Mouse (Mus musculus) forebrain, embryonic 15.5 days (tissue): Measurements from ENCODE around the gene Txndc11. TPM values are rescaled to one million over a fixed set of nuclear protein-coding genes. Genes with fewer than 3 reads are reported as not detected.

Source experiments
- ATAC-seq: fragments of 200-750 bp; cut with Nextera tagmentation; replicated peaks from 2 replicates; pipeline ENCODE4 v1.8.0; 2017; ENCODE audit warnings: mild to moderate bottlenecking, moderate TSS enrichment, moderate library complexity
- H3K27ac ChIP-seq: fragments of 300-500 bp; sonication (generic); replicated peaks from 2 replicates; pipeline ENCODE4 v1.5.1; 2015; ENCODE audit warnings: mild to moderate bottlenecking, inconsistent platforms
- H3K27me3 ChIP-seq: fragments of 300-500 bp; sonication (generic); 2 replicates; pipeline ENCODE4 v1.6.1; 2015; ENCODE audit warnings: inconsistent platforms
- H3K36me3 ChIP-seq: fragments of 300-500 bp; sonication (generic); 2 replicates; pipeline ENCODE4 v1.6.1; 2015; ENCODE audit warnings: mild to moderate bottlenecking, inconsistent platforms
- H3K4me1 ChIP-seq: fragments of 300-500 bp; sonication (generic); 2 replicates; pipeline ENCODE4 v1.6.1; 2015; ENCODE audit warnings: inconsistent platforms
- H3K4me2 ChIP-seq: fragments of 300-500 bp; sonication (generic); replicated peaks from 2 replicates; pipeline ENCODE4 v1.6.1; 2015; ENCODE audit warnings: mild to moderate bottlenecking, inconsistent platforms
- H3K4me3 ChIP-seq: fragments of 300-500 bp; sonication (generic); 2 replicates; pipeline ENCODE4 v1.5.1; 2015; ENCODE audit warnings: mild to moderate bottlenecking, inconsistent platforms
- H3K9ac ChIP-seq: fragments of 300-500 bp; sonication (generic); replicated peaks from 2 replicates; pipeline ENCODE4 v1.6.1; 2015; ENCODE audit warnings: mild to moderate bottlenecking, inconsistent platforms
- H3K9me3 ChIP-seq: fragments of 300-500 bp; sonication (generic); 2 replicates; pipeline ENCODE4 v1.6.1; 2016; ENCODE audit warnings: inconsistent platforms
- WGBS: fragments of 180-500 bp; shearing (Covaris S2); methylation state at CpG from one replicate; pipeline ENCODE4 v1.1.7; 2015; ENCODE audit warnings: mixed read lengths; 5-methylcytosine and 5-hydroxymethylcytosine counted together
- polyA plus RNA-seq: library from polyadenylated mRNA; unstranded; fragments of >200 nt; fragmentation: Nextera tagmentation; extraction: Ambion mirVana; gene quantifications from 2 replicates; pipeline ENCODE4 v1.2.1, GENCODE M21; 2015

Txndc11 gene
- polyA plus RNA-seq, 1 experiment from 2014 or later, result 34.4 TPM

DNA sequence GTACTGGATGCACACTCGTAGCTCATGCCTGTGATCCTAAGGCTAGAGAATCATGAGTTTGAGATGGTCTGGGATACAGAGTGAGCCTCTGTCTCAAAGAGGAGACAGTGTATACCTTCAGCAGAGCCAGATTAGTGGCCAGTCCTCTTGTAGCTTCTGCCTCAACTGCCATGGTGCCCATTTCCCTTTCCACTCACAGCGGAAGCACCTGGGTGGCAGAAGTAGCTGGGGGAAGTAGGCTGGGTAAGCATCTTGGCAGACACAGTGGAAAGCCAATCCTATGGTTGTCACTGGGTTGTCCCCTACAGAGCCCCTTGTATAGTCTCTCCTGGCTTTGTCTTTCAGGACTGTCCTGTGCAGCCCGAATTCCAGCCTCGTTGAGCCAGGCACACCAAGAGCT is 62.6 kb downstream of the Txndc11 start:
- H3K36me3 ChIP-seq, result peaks cover 48% of the 10 kb centered on the region
- H3K27me3 ChIP-seq, result no peaks in the 10 kb centered on the region
- 88% methylated on average over 4 of the region's 4 CpGs for WGBS
- H3K9me3 ChIP-seq, result no peaks in the 10 kb centered on the region
- no peak overlapping the region for H3K4me3 ChIP-seq
- H3K4me2 ChIP-seq, result no peak overlapping the region
- 0 out of 2 replicates have a peak overlapping the region, but pooled peaks have one; percentile 23 for H3K27ac ChIP-seq
- ATAC-seq, result no peak
- H3K9ac ChIP-seq, result no peak overlapping the region
- peaks cover 61% of the 10 kb centered on the region for H3K4me1 ChIP-seq

DNA sequence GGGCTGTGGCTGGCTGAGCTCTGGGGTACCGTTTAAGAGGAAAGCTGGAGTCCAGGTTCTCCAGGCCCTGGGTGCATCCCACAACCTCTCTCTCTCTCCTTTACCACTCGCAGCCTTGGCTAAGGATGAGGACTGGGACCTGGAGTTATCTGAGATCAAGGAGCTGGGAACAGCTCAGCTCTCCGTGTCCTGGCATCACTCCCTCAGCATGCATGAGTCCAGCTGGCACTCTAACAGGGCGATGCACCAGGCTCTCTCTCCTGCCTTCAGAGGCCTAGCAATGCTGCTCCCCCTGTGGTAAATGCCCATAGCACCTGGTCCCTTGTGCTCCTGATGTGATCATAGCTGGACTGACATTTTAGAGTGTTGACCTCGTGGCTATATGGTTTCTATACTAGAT is 63.3 kb downstream of the Txndc11 start:
- H3K9me3 ChIP-seq, result no peaks in the 10 kb centered on the region
- 73% methylated on average over 5 of the region's 5 CpGs for WGBS
- H3K36me3 ChIP-seq, result peaks cover 42% of the 10 kb centered on the region
- H3K4me2 ChIP-seq, result no peak overlapping the region
- no peak overlapping the region for H3K9ac ChIP-seq
- ATAC-seq, result no peak
- H3K27ac ChIP-seq, result 0 out of 2 replicates have a peak overlapping the region, but pooled peaks have one; percentile 11
- H3K4me1 ChIP-seq, result peaks cover 61% of the 10 kb centered on the region
- H3K27me3 ChIP-seq, result no peaks in the 10 kb centered on the region
- no peak overlapping the region for H3K4me3 ChIP-seq

DNA sequence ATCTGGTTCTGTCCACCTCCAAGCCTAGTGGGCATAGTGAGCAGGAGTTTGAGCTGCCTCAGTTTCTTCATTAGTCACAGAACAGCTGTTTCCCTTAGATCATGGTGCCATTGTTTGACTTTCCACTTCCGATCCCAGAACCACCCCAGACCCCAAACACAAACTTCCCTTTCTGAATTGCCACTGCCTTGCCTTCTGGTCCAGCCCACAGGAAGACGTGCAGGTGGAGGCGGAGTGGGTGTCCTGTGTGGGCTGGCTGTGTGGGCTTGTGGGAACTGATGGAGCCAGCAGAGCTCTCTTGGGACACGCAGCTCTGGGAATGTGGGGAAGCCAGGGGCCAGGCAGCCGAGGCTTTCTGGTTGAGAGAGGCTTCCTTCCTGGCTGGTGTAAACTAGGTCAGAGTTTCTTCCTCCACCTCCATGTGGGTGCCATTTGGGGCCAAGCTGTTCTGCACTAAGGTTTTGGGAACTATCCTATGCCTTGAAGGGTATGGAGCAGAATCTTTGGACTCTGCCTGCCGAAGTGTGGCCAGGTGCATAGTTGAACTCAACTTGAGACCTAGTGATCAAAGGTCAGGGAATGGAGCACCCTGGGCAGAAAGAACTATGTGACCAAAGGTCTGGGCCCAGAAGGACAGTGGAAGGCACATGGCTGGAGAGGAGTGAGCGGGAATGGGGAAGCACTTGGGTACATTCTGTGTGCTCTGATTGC is 64.6 kb downstream of the Txndc11 start:
- Histone ChIP-seq H3K36me3 (peaks cover 34% of the 10 kb centered on the region), H3K27ac (no peak overlapping the region; the same call in 1 of the 2 replicates)
- 89% methylated on average over 7 of the region's 7 CpGs for WGBS

DNA sequence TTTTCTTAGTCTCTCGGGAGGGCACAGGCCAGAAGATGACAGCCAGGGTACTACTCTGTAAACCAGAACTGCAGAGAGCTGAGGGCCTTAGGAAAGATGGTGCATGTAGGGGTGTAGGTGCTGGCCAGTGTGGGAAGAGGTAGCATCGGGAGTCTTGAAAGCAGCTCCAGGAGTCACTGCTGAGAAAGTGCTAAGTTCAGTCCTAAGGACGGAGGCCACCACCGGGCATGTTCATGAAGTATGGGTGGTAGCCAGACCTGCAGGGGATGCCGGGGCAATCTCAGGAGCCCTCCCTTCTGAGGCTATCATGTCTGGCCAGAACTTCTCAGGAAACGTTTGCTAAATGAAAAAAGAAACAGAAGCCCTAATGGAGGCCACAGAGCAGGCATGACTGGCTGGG is 65.2 kb downstream of the Txndc11 start:
- no peaks in the 10 kb centered on the region for H3K27me3 ChIP-seq
- peaks cover 71% of the 10 kb centered on the region for H3K4me1 ChIP-seq
- 85% methylated on average over 6 of the region's 6 CpGs for WGBS
- no peak overlapping the region for H3K9ac ChIP-seq
- H3K27ac ChIP-seq, result no peak overlapping the region
- H3K4me3 ChIP-seq, result no peak overlapping the region
- peaks cover 28% of the 10 kb centered on the region for H3K36me3 ChIP-seq
- peak overlapping the region; percentile 74 for H3K4me2 ChIP-seq
- no peaks in the 10 kb centered on the region for H3K9me3 ChIP-seq
- ATAC-seq, result no peak

More for the DNA sequence above, 64.6 kb downstream of the Txndc11 start:
- Histone ChIP-seq H3K4me2 (peak overlapping the region; percentile 74), H3K4me1 (peaks cover 68% of the 10 kb centered on the region), H3K9me3 (no peaks in the 10 kb centered on the region), H3K27me3 (no peaks in the 10 kb centered on the region), H3K4me3 (no peak overlapping the region), H3K9ac (no peak overlapping the region)
- ATAC-seq, result no peak

DNA sequence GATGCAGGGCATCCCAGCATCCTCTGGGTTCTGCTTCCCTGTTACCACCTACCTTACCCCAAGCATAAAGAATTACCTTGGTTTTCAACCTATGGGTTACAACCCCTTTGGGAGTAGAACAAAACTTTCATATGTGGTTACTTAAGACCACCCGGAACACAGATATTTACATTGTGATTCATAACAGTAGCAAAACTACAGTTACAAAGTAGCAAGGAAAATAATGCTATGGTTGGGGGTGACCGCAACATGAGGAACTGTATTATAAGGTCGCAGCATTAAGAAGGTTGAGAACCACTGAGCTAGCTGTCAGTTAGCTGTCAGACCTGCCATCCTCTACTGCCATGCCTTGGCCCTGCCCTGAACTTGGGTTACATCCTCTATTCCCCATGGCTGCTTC is 65.8 kb downstream of the Txndc11 start:
- H3K36me3 ChIP-seq, result peaks cover 22% of the 10 kb centered on the region
- no peak overlapping the region for H3K9ac ChIP-seq
- no peak for ATAC-seq
- 93% methylated on average over 3 of the region's 3 CpGs for WGBS
- peaks cover 75% of the 10 kb centered on the region for H3K4me1 ChIP-seq
- peak overlapping the region; percentile 84; the same call in 1 of the 2 replicates for H3K4me3 ChIP-seq
- no peaks in the 10 kb centered on the region for H3K27me3 ChIP-seq
- H3K4me2 ChIP-seq, result peak overlapping the region; percentile 74
- H3K27ac ChIP-seq, result no peak overlapping the region
- H3K9me3 ChIP-seq, result no peaks in the 10 kb centered on the region

DNA sequence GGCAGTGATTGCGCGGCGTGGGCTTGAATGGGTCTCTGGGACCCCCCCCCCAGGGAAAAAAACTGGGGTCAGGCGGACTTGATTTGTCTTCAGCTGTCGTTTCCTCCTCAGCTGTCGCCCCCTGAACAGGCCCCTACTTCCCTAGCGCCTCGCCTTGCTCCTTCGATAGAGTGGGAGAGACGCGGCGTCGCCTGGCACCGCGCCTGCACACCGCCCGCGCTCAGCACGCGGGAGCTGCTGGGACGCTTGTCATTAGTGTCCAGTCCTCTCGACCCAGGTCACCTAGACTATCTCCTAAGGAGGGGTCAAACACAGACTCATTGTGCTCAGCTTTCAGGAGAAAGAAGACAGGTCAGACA is 67.6 kb downstream of the Txndc11 start:
- Histone ChIP-seq H3K4me2 (peak overlapping the region; percentile 74), H3K36me3 (0 out of 2 replicates have a peak, but pooled peaks cover 4% of the 10 kb centered on the region), H3K27ac (peak overlapping the region; percentile 98), H3K4me1 (peaks cover 69% of the 10 kb centered on the region), H3K27me3 (no peaks in the 10 kb centered on the region), H3K9ac (peak overlapping the region; percentile 98), H3K9me3 (no peaks in the 10 kb centered on the region), H3K4me3 (peak overlapping the region; percentile 84)
- peak; percentile 49 for ATAC-seq
- 0% methylated on average over 22 of the region's 22 CpGs for WGBS

DNA sequence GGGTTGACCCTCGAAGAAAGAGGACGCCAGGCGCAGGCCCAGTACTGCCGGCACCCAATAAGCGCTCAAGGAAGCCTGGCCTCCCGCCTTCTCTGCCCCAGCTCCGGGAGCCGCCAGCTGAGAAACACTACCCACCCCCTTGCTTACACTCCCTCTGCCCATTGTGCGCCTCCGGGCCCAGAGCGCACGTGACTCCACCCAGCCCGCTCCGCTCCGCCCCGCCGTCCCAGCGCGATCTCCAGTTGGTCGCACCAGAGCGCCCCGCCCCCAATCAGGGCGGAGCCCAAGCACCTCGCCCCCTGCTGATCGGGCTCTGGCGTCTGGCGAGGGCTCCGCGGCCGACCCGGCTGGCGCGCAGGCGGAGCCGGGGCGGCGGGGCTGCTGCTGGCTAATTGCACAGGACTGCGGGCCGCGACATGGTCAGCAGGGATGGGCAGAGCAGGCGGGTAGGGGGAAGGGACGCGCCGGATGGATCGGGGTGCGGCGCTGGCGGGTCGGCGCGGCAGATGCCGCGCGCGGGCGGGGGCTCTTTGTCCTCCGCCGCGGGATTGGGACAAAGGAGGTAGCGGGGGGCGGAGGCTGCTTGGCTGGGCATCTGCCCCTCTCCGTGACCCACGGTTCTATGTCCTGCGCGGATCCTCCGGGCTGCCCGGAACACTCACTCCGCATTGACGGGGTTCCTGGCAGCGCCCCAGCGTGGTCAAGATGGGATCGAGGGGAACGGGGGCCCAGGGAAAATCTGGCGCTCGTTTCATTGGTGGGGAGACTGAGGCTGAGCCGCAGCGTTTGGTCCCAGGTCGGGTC is 68.2 kb downstream of the Txndc11 start, which contains the start of gene Litaf:
Gene Litaf, minus strand, starts transcription at position 129 of the 804 bp plus-strand sequence.
- H3K9ac ChIP-seq, result peak within 1 kb of the TSS; percentile 98
- WGBS, result under 1% methylated on average over 77 of the region's 78 CpGs
- peak within 1 kb of the TSS; percentile 98 for H3K27ac ChIP-seq
- peaks cover 64% of the 10 kb centered on the region for H3K4me1 ChIP-seq
- 0 out of 2 replicates have a peak, but pooled peaks cover 1% of the 10 kb centered on the region for H3K36me3 ChIP-seq
- H3K4me3 ChIP-seq, result peak within 1 kb of the TSS; percentile 84
- H3K27me3 ChIP-seq, result no peaks in the 10 kb centered on the region
- H3K9me3 ChIP-seq, result no peaks in the 10 kb centered on the region
- ATAC-seq, result peak; percentile 97
- H3K4me2 ChIP-seq, result peak within 1 kb of the TSS; percentile 74

DNA sequence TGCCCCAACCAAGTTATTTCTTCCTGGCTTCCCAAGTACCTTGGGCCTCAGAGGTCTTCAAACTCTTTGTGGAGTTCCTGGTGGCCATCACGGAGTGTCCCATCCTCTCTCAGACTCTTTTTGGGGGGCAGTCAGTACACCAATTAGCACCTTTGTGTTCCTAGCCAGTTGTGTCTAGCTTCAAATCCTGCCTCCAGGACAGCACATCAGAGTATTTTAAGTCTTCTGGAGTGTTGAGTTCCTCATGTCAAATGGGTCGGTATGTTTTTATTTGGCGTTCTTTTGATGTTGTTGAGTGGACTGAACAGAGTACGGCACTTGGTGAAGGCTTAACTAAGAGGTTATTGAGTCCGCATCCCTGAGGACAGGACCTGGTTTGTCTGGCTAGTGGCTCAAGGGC is 69.0 kb downstream of the Txndc11 start:
- Histone ChIP-seq H3K4me2 (peak overlapping the region; percentile 44), H3K9me3 (no peaks in the 10 kb centered on the region), H3K9ac (peak overlapping the region; percentile 45), H3K4me1 (peaks cover 58% of the 10 kb centered on the region), H3K27me3 (no peaks in the 10 kb centered on the region), H3K27ac (peak overlapping the region; percentile 98), H3K36me3 (no peaks in the 10 kb centered on the region), H3K4me3 (peak overlapping the region; percentile 84)
- 41% methylated on average over 5 of the region's 5 CpGs for WGBS
- ATAC-seq, result 0 out of 2 replicates have a peak, but pooled peaks have one; percentile 18

DNA sequence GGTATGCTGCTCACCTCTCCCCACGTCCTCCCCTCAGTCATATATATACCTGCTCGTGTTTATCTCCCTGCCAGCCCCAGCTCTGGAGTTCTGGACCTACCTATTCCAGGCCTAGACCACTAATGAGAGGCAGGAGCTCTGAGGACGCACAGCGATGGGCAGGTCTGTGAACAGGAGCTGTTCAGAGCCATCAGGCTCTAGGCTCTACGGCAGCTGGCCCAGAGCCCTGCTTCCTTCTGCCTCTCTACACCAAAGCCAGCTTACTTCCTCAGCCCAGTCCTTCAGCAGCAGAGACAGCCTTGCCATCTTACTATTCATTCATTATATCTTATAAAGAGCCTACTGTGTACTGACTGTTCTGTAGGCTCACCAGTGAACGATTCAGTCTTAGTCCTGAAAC is 69.7 kb downstream of the Txndc11 start:
- H3K36me3 ChIP-seq, result no peaks in the 10 kb centered on the region
- H3K9ac ChIP-seq, result no peak overlapping the region
- no peak overlapping the region for H3K4me3 ChIP-seq
- peaks cover 51% of the 10 kb centered on the region for H3K4me1 ChIP-seq
- 89% methylated on average over 6 of the region's 6 CpGs for WGBS
- no peak for ATAC-seq
- H3K9me3 ChIP-seq, result no peaks in the 10 kb centered on the region
- no peak overlapping the region for H3K4me2 ChIP-seq
- H3K27ac ChIP-seq, result no peak overlapping the region
- no peaks in the 10 kb centered on the region for H3K27me3 ChIP-seq

DNA sequence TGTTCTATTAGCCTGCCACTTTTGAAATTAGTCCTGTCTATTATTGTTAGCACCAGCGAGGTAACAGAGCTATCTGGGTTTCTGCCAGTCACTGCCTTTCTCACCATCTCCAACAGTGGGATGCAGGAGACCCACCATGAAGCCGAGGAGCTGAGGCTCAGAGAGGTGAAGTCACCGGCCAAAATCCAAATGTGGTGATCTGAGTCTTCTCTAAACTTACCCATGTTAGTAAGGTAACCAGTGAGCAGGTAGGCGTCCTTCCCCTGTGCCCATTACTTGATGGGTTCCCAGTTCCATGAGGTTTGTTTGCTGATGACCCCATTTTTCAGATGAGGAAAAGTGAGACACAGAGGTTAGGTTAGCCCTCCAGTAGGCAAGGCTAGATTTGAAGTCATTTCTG is 70.1 kb downstream of the Txndc11 start:
- peaks cover 47% of the 10 kb centered on the region for H3K4me1 ChIP-seq
- H3K27ac ChIP-seq, result no peak overlapping the region

DNA sequence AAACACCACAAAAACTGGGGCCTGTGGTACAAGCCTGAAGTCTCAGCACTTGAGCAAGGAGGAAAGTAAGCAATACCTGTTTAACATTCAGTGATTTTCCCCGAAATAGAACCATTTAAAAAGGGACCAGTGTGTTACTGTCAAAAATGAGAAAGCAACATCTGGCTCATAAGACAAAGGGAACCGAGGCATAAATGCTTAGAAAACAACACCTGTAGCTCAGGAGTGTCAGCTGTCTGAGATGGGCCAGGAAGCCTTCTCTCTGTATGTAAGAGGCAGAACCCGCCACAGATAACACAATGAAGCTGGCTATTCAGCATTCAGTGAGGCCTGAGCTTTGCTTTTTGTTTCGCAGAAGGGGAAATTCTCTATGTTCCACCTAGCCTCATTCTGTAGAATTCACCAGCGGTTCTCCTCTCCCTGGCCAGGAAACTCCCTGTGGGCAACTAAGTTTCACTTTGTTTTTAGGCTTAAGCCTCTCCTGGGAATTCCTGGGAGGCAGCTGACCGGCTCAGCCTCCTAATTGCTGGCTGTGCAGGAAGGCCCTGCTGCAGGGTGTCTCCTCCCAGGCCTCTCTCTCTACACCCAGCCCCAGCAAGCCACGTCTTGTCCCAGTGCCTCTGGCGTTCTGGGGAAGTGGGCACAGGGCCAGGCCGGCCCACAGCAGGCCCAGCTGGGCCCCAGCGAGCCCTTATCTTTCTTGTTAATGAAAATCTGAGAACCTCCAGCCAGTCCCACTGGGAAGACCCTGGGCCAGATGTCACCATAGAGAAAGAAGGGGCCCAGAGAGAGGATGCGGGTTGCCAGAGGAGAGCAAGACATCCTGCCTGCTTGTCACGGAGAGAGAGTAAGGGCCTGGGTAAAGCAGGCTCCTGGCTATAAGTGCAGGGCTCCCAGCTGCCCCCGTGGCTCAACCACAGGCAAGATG is 71.4 kb downstream of the Txndc11 start:
- no peak overlapping the region for H3K4me3 ChIP-seq
- no peaks in the 10 kb centered on the region for H3K27me3 ChIP-seq
- peak overlapping the region; percentile 76 for H3K27ac ChIP-seq
- H3K4me1 ChIP-seq, result peaks cover 35% of the 10 kb centered on the region
- WGBS, result 12% methylated on average over 13 of the region's 13 CpGs
- no peaks in the 10 kb centered on the region for H3K36me3 ChIP-seq
- H3K9me3 ChIP-seq, result no peaks in the 10 kb centered on the region
- no peak for ATAC-seq
- no peak overlapping the region; the same call in 1 of the 2 replicates for H3K4me2 ChIP-seq
- 0 out of 2 replicates have a peak overlapping the region, but pooled peaks have one; percentile 11 for H3K9ac ChIP-seq

More for the DNA sequence above, 70.1 kb downstream of the Txndc11 start:
- no peaks in the 10 kb centered on the region for H3K9me3 ChIP-seq
- WGBS, result 91% methylated on average over 4 of the region's 4 CpGs
- H3K4me2 ChIP-seq, result no peak overlapping the region
- H3K4me3 ChIP-seq, result no peak overlapping the region
- ATAC-seq, result no peak
- no peaks in the 10 kb centered on the region for H3K27me3 ChIP-seq
- H3K36me3 ChIP-seq, result no peaks in the 10 kb centered on the region
- H3K9ac ChIP-seq, result no peak overlapping the region
